Mouse (Mus musculus): ENCODE results near the gene Mtg2.
A peak's percentile ranks its signal among the peaks of the same experiment; 100 is the strongest.

Gene Mtg2

DNA sequence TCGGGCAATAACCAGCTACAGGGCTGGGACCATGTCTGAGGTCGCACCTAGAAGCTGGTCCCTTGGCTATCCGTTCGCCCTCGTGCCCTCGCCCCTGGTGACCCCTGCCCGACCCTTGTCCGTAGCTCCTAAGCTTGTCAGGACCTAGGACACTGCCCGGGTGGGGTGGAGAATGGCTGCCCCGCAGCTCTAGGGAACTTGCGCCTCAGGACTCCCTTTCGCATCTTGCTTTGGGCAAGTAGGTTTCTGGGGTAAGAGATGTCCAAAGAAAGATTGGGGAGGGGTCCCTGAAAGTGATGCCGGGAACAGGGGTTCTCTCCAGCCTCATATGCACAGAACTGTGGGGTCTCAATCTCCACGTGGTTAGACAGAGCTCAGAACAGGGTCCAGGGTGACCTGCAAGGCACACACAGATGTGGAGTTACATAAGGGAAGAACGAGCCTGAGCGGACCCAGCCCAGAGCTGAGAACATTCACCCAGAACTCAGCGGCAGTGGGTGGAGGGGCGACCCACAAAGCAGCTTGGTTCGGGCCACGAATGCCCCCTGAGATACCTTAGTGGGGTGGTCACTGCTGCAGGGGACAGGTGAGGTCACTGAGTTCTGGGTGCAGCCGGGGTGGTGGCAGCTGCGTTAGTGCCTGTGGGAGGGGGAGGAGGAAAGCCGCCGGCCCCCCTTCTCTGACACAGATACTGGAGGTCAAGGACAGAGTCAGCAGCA, 34.4 kb downstream of the Mtg2 start:
- no peak for DNase-seq (ENCODE audit: low spot score in 2 of 2)

DNA sequence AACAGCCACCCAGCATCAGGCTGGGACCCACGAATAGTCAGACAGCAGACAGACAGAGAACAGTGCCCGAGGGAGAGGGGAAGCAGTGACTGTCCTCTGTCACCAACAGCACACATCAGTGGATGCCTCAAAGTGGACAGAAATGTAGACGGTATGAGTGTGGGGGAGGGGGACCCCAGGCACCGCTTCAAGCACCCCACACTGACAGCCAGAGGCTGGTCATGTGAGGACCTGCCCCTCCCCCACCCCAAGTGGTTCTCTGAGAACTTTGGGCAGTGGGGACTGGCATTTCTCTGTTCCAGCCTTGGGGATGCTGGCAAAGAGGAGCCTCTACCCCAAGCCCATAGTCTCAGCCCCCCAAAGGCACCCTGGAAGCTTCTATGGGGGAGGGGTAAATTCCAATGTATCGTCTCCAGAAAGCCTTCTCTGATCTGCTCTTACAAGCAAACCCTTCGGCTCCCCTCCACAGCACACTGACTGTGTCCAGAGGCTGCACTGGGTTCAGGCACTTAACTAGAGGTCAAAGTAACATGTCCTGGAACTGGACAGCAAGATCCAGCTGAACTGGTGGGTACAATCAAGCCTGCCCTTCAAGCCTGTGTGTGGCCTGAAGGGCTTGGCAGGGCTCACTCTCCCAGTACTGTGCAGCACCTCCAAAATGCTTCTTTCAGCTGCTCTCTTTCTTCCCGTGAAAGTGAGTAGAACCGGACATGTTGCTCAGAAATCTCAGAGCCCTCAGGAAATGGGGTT, 35.2 kb downstream of the Mtg2 start:
- DNase-seq (ENCODE audit: low spot score in 2 of 2), result no peak

DNA sequence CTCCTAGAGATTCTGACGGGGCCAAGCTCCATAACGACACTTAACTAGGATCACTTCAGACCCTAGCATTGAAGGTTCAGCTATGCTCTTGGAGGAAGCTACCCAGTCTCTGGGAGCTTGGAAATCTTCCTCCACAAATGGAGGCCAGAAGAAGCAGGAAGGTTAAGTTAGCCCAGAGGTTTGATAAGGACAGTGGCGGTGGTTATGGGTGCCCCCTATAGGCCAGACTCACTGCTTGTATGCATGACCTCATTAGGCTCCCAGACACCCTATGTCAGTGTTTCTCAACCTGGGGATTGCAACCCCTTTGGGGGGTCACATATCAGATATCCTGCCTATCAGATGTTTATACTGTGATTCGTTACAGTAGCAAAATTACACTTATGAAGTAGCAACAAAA, 36.7 kb downstream of the Mtg2 start:
- no peak for DNase-seq (ENCODE audit: low spot score in 2 of 2)

DNA sequence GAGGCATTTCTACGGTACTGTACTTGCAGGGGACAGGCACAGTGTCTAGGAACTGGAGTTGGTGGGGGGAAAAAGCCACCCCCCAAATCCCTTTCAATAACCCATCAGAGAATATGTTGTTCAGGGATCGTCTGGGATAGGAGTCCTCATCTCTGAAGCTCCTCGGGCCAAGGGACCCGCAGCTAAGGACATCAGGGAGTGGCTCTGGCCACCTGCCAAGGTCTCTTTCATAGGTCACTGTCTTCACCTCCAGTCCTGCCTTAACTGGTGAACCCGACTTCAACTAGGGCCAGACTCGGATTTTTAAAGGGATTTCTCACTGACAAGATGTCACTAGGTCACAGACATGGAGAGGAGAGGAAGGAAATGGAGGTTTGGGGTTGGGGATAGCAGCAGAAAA, 37.9 kb downstream of the Mtg2 start:
- no peak for DNase-seq (ENCODE audit: low spot score in 2 of 2)

DNA sequence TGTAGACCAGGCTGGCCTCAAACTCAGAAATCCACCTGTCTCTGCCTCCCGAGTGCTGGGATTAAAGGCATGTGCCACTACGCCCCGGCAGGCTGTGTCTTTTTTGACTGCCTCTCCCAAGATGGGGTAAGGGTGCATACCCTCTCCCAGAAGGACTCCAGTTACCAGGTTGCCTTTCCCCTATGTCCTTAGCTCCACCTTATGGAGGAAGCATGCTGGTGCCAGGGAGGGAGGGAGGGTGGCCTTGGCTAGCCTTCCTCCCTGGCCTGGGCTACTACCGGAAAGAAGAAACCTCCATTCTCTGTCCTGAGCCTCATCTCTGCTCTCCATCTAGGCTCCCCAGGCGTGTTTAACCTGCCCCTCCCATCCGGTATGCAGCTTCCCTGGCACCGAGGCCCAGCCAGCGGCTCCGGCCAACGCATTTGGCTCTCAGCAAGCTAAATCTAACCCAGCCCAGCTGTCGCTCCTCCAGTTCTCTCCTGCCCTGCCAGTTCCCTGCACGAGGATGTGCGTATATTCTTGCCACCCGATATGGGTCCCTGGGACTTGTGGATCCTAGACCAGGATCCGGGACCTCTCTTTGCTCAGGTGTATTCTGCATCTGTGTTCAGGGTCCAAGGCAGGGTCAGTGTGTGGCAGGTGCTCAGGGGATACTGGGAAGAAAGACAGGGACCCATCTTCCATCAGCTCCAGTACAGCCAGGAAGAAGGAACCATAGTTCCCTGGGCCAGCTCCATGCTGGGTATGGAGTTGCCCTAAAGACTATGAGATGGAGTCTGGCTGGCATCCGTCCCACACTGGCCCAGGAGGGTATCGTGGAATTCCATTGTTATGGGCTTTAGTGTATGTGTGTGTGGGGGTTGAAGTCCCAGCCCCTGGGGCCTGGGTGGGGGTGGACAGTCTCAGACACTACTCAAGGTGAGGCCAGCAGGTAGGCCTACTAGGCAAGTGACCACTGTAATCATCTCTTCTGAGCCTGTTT, 43.8 kb downstream of the Mtg2 start:
- peak; percentile 72 to 85 for DNase-seq (ENCODE audit: low spot score in 2 of 2)

DNA sequence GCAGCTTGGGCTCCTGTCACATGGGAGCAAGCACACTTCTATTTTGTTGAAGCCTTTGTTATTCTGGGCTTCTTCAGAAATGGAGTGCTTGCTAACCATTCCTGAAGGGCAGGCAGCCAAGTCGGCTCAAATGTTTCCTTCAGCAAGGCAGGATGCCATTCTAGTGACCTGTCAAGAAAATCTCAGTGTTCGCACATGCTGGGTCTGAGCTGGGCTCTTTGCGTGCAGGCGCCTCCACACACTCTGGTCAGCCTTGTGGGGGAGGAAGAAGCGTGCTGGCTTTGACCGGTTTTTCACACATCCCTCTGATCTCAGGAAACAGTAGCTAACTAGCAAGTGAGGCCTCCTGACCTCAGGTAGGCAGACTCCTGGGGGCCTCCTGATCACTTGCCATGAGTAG, 44.9 kb downstream of the Mtg2 start:
- DNase-seq (ENCODE audit: low spot score in 2 of 2), result peak in 1 of 2 experiments; percentile 75

DNA sequence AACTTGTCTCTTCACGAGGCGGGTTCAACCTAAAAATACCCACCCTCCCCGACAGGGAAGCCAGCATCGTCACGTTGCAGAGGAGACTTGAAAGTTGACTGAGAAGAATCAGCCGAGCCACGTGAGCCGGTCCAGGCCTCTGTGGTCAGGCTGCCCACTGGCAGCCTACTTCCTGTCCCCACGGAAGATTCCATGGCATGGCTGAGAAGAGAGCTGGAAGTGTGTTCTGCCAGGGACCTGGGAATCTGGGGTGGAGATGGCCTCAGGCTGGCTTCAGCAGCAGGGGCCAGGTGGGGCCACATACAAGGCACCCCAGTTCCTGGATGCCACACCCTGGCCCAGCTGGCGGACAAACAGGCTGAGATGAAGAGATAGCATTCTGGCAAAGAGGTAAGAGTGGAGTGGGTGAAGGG, 45.7 kb downstream of the Mtg2 start:
- no peak for DNase-seq (ENCODE audit: low spot score in 2 of 2)

DNA sequence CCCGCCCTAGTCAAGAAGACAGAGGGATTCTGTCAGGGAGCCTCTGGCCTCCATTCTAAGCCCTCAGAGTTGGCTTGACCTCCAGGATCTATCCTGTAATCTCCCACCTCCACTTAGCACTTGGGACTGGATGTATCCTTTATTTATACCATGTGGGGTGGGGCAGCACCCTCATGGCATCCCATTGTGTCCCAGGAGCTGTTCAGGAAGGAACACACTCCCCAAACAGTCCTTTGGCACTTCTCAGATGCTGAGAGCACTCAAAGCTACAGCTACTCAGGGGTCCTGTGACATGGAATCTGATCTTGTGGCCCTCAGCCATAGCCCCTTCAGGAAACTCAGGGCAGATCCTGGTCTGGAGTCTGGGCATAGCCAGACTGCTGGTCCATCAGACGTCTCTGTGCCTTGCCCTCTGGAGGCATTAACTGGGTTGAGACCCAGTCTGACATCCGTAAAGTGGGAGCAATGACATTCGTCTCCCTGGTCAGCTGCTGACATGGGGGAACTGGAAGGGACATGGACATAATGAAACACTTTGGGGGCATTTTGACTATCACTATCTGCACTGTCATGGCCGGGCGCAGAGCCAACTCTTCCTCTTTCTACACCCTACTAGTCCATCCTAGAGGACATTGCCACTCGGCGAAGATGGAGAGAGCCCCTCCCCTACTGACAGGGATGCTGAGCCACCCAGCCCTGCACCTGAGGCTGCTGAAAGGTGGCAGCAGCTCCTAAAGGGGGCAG, 46.5 kb downstream of the Mtg2 start:
- no peak for DNase-seq (ENCODE audit: low spot score in 2 of 2)

DNA sequence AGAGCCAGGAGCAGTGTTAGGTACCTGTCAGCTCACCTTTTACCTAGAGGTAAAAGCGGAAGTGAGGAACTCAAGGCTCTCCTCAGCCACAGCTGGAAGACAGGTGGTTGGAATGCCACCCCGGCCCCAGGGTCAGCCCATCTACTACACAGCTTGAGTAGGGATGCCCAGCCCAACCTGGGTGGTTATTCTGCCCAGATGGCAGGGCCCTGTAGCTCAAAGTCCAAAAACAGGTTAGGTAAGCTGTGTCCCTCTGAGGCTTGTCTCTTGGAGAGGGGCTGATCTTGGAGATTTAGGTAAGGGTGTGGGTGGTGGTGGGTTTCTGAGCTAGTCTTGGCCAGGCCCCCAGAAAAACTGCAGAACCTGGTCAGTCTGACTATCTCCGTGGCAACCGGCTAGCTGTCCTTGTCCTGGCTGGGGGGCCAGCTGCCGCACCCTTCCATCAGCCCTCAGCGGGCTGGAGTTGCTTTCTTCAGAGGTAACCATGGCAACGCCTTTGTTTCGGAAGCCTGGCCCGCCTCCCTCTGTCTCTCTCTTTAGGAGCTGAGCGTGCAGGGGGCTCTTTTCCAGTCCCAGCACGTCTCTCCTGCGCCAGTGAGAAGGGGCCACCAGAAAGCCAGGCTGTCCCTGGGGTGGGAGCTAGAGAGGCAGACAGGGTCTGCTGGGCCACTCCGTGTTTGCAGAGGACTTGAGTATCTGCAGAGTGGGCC, 47.3 kb downstream of the Mtg2 start:
- peak in 1 of 2 experiments; percentile 69 for DNase-seq (ENCODE audit: low spot score in 2 of 2)

DNA sequence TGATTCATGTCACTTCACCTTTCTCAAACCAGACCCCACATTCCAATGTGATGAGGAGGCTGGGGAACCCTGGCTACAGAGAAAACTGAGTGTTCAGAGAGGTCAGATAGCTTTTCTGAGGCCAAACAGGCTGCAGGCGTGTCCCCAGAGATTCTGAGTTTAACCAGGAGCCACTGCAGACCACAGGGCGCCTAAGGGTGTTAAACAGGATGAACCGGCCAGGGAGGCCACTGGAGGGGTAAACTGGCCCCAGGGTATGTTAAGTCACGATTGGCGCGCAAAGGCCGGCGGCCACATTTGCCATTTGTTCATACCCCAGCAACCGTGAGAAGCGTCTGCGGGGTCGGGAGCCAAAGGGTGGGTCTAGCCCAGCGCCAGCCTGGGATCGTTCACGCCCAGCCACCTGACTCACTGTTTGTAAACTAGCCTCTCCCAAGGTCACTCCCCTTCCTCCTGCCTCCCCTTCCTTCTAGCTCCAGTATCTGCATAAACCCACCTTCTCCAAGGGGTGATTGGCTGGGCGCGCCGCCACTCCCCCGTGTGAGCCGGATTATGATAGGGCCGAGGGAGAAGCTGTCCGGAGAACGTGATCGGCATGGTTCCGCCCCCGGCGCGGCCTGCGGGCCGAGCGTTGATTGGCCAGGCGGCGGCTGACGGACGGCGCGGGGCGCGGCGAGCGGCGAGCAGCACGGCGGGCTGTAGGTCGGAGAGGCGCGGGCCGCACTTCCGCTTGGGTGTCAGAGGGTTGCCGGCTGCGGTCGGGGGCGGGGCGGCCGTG, 48.5 kb downstream of the Mtg2 start, which contains the start of gene Osbpl2:
TSS of gene Osbpl2 (plus strand) at position 646 of the 778 bp plus-strand sequence.
- peak; percentile 100 for DNase-seq (ENCODE audit: low spot score in 2 of 2)

DNA sequence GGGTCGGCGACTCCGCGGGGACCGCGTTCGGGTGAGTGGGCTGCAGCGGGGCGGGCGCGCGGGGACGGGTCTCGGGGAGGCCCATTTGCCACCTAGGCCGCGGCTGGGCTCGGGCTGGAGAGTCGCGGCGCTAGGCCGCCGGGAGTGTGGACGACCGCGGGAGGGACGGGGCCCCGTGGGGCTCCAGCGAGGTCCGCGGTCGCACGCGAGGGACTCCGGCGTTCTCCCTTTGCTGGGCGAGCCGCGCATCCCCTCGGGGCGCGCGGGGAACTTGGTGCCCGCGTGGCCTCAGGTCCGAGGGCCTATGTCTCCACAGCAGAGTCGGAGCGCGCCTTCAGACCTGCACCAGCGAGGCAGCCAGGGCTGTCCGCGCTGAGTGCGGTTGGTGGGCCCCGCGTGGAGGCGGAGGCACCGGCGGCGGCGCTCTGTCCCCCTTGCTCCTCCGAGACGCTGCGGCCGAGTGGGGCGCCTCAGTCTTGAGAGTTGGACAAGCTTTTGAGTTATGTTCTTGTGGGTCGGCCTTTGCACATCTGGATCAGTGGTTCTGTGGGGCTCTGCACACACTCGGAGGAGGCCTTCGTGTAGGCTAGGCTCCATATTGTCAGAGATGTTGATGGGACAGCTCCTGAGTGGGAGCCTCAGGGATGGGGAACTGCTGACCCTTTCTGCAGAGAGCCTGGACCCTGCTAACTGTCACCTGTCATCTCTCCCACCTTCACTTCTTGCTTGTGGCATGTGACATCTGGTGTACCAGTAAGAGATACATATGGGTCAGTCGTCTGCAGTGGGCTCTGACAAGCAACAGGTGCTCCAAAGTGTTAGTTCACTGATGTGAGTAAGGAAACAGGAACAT, 49.3 kb downstream of the Mtg2 start:
- no peak for DNase-seq (ENCODE audit: low spot score in 2 of 2)

DNA sequence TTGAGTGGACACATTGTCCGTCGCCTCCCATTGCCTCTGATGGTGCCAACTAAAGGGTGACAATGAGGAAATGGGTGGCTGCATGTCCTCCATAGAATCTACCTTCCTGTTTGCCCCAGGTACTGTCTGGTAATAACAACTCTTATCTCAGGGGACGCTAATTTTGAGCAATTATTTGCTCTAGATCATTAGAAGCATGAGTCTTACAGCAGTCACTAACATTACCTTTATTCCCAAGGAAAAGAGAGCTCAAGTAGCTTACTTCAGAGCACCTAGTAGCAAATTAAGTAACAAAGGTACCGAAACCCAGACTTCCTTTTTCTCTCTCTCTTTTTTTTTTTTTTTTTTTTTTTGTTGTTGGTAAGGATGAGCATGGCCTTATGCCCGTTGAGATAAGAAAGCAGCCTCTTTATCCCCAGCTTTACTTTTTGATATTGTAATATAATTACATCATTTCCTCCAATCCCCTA, 49.9 kb downstream of the Mtg2 start:
- no peak for DNase-seq (ENCODE audit: low spot score in 2 of 2)

DNA sequence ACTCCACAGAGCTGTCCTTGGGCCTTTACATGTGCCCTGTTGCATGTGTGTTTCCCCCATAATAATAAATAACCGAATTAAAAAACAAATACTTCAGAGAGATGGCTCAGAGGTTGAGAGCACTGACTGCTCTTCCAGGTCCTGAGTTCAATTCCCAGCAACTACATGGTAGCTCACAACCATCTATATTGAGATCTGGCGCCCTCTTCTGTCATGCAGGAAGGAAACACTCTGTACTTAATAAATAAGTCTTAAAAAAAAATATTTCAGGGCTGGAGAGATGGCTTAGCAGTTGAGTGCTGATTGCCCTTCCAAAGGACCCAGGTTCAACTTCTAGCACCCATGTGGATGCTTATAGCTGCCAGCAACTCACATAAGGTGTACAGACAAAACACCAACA, 53.8 kb downstream of the Mtg2 start:
- no peak for DNase-seq (ENCODE audit: low spot score in 2 of 2)

DNA sequence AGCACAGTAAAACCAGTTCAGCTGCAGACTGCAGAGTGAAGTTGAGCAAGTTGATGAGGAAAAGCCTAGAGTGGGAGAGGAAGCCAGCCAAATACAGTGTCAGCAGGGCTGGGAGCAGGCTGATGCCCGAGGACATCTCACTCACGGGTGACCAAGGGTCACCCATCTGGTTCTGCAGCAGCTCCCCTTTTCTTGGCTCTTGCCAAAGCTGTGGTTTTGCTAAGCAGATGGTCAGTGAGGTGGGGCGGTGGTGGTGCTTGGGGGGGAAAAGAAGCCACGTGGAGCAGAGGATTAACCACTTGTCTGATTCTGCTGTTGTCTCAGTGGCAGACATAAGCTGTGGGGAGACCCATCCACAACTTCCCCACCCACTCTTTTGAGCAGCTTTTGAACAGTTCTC, 55.8 kb downstream of the Mtg2 start:
- no peak for DNase-seq (ENCODE audit: low spot score in 2 of 2)

DNA sequence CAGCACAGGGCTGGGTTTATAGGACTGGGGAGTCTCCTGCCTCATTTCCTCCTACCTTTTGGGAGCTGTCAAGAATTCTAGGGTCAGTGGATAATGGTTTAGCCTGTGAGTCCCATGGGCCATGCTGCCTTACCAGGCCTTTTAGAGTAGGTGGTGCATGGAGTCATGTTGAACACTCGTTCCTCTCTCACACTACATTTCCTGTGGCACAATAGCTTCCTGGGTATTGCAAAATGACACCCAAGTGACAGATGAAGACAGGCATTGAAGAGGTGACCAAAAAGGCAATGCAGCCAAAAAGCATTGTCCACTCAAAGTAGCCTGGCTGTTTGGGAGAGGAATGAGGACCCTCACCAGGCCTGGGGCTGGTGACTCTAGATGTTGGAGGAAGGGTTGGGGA, 57.3 kb downstream of the Mtg2 start:
- no peak for DNase-seq (ENCODE audit: low spot score in 2 of 2)

DNA sequence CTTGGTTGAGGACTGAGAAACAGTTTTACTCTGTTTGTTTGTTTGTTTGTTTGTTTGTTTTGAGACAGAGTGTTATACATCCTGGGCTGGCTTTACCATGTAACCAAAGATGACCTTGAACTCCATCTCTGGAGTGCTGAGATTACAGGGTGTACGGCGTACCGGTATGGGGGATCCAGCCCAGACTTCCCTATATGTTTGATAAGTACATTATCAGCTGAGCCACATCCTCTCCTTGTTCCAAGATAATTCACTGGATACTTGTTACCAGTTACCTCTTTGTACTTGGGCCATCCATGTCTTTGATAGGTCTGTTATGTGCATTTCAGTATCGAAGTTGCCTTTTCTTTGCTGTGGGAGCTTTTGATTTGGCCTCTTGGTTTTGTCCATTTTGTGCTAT, 62.8 kb downstream of the Mtg2 start:
- no peak for DNase-seq (ENCODE audit: low spot score in 2 of 2)

DNA sequence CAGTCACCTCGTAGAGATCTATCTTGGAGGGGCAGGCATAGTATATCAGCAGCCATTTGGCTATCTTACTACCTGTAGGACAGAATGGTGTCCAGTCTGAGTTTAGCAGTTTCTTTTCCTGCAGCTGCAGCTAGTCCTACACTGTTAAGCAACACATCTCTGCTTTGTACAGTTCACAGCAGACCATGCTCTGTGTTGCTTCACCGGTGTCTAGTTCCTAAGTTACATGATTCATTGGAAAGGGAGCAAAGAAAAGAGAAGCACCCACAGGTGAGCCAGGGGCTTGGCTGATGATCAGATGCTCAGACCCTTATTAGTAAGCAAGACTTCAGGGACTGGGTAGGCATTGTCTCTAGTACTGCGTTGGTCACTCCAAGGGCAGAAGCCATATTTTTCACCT, 63.5 kb downstream of the Mtg2 start:
- DNase-seq (ENCODE audit: low spot score in 2 of 2), result no peak

DNA sequence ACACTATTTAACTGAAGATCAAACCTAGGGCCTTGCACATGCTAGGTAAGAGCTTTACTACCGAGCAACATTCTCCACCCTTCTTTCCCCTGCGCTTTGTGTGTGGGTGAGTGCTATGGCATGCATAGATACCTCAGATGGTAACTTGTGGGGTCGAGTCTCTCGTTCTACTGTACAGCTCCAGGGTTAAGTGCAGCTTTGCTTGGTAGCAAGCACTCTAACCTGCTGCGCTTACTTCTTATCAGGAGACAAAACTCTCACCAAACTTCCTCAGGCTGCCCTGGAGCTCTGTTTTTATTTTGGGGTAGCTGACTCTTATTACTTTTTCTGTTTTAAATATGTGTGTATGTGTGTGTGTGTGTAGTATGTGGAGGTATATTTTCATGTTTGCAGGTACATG, 65.0 kb downstream of the Mtg2 start:
- no peak for DNase-seq (ENCODE audit: low spot score in 2 of 2)
